Mouse (Mus musculus): Measurements from ENCODE around the gene Dmrtc1c2. TPM values are rescaled to one million over a fixed set of nuclear protein-coding genes. Genes with fewer than 3 reads are reported as not detected.
"Not testable (repeated sequence)": the region's sequence is repeated elsewhere in the genome, so short reads cannot be mapped to it uniquely, and the experiment has no call there.

The Dmrtc1c2 gene
- total RNA-seq (2017): not detected in 2 replicates

DNA sequence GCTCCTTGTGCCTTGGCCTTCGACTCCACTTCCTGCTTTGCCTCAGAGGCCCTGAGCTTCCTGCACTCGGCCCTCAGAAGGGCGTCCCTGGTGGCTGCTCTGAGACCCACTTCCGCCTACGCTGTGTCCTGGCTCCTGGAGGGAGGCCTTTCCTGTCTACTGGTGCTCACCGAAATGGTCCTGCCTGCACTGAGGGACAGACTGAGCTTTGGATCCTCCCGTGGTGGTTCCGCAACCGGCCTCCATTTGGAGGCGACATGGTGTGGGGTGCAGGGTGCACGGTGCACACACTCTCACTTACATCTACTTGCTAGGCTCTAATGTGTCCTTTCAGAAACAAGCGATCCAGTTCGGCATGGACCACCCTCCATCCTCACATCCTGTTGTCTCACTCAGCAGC lies at the start of gene Dmrtc1c2:
TSS of gene Dmrtc1c2 (minus strand) at position 101 of the 400 bp plus-strand sequence.
- ATAC-seq (replicated peaks; ENCODE audit: low read depth, poor library complexity, severe bottlenecking): not testable (repeated sequence)

DNA sequence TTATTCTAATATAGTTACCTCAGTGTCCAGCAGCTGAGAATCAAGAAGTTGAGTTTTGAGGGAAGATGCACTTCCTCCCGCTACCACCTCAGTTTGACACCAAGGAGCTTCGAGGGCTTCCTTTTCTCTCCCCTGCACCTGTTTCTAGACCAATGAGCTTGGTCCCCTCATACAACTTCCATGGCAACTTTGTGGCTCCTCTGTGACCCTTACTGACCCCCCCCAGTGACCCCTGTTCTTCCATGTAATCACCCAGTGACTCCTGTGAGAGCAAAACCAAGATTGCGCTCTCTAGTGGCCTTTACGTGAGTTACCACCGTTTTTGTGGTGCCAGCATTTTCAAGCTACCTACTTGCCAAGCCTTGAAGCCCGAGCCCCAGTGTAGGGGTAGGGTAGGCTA lies 13.5 kb upstream of the Dmrtc1c2 start, which contains the start of gene 1700031F05Rik:
TSS of gene 1700031F05Rik (minus strand) at position 101 of the 400 bp plus-strand sequence.
- no peak for ATAC-seq (replicated peaks; ENCODE audit: low read depth, poor library complexity, severe bottlenecking)

DNA sequence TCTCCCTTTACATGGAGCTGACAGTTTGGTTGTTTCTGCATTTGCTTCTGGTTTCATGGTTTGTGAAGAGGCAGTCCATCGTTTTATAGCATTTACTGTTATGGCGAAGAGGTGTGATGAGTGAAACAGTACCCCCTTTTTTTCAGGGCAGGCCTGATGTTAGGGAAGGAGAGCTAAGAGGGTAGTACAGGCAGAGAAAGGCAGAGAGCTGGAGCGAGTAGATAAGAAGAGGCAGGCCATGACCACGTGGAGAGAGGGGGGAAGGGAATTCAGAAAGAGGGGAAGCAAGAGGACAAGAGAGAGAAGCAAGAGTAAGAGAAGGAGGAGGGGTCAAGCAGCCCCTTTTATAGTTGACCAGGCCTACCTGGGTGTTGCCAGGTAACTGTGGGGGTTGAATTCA lies 42.1 kb downstream of the Dmrtc1c2 start:
- ATAC-seq (replicated peaks; ENCODE audit: low read depth, poor library complexity, severe bottlenecking): no peak

DNA sequence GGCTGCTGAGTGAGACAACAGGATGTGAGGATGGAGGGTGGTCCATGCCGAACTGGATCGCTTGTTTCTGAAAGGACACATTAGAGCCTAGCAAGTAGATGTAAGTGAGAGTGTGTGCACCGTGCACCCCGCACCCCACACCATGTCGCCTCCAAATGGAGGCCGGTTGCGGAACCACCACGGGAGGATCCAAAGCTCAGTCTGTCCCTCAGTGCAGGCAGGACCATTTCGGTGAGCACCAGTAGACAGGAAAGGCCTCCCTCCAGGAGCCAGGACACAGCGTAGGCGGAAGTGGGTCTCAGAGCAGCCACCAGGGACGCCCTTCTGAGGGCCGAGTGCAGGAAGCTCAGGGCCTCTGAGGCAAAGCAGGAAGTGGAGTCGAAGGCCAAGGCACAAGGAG lies 51.8 kb downstream of the Dmrtc1c2 start, which contains the start of gene Dmrtc1c1:
TSS of gene Dmrtc1c1 (plus strand) at position 301 of the 400 bp plus-strand sequence.
- not testable (repeated sequence) for ATAC-seq (replicated peaks; ENCODE audit: low read depth, poor library complexity, severe bottlenecking)

Other genes with a start within 250 kb of the Dmrtc1c2 start
- 3.1 and 3.3 TPM in 2 replicates for gene Phka1, start 210.4 kb downstream of the Dmrtc1c2 start, total RNA-seq (2017)
- not detected in 2 replicates for gene Gm3880, start 167.6 kb downstream of the Dmrtc1c2 start, total RNA-seq (2017)
- not detected in 2 replicates for gene Gm9112, start 147.0 kb downstream of the Dmrtc1c2 start, total RNA-seq (2017)
- gene Dmrtc1b, start 146.8 kb downstream of the Dmrtc1c2 start, total RNA-seq (2017): not detected in 2 replicates
- not detected in 2 replicates for gene Dmrtc1c1, start 51.7 kb downstream of the Dmrtc1c2 start, total RNA-seq (2017)
- not detected in 2 replicates for gene 1700031F05Rik, start 13.4 kb upstream of the Dmrtc1c2 start, total RNA-seq (2017)
- gene Dmrtc1a, start 54.1 kb upstream of the Dmrtc1c2 start, total RNA-seq (2017): not detected in 2 replicates
- not detected in 2 replicates for gene 1700011M02Rik, start 54.3 kb upstream of the Dmrtc1c2 start, total RNA-seq (2017)
- not detected in 2 replicates for gene 1700018G05Rik, start 73.8 kb upstream of the Dmrtc1c2 start, total RNA-seq (2017)

All from common myeloid progenitor, adult 5-6 weeks (primary cell).